Mouse (Mus musculus): ENCODE measurements at regions not wholly inside any gene's neighbourhood (a gene's known extent, or its start where the extent isn't known, plus 50 kb on each side); places are given as distances from the start of the nearest gene placed in this dataset.

DNA sequence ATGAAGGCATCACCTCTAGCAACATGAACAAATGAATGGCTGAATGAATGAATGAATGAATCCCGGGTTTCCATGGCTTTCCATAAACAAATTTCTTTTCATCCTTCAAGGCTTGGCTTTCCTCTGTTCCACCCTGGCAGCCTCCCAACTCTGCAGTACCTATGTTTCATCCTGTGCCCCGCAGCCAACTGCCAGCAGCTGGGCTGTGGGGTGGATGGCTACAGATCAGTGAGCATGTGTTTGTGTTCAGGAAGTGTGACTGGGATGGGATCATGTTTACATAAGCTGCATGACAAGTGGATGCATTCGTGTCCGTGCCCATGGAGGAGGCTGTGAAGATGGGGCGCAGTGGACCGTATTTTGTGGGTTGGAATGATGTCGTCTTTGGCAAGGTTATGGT is 200.5 kb upstream of the Sulf2 start:
- TF ChIP-seq CTCF (conservative IDR thresholded peaks at IDR 0.05; ENCODE audit: low read length), result no peak
- TF ChIP-seq NANOG (IDR thresholded peaks at IDR 0.05; ENCODE audit: borderline replicate concordance, low read length), result no peak
